Mouse (Mus musculus): ENCODE measurements at regions not wholly inside any gene's neighbourhood (a gene's known extent, or its start where the extent isn't known, plus 50 kb on each side); places are given as distances from the start of the nearest gene placed in this dataset.
"Not testable (repeated sequence)": the region's sequence is repeated elsewhere in the genome, so short reads cannot be mapped to it uniquely, and the experiment has no call there.

- no peak for DNase-seq (ENCODE audit: low spot score in 2 of 2)
These were observed 54.4 kb upstream of the Tcf12 start for GRCm38 (mm10) chr9:72166084-72166483.

GRCm38 (mm10) chr9:72166611-72167010, 54.9 kb upstream of the Tcf12 start:
- DNase-seq (ENCODE audit: low spot score in 2 of 2) = no peak

GRCm38 (mm10) chr9:72169231-72169630, 57.6 kb upstream of the Tcf12 start:
- no peak for DNase-seq (ENCODE audit: low spot score in 2 of 2)

- no peak for DNase-seq (ENCODE audit: low spot score in 2 of 2)
These were observed 58.1 kb upstream of the Tcf12 start for GRCm38 (mm10) chr9:72169728-72170188.

- DNase-seq (ENCODE audit: low spot score in 2 of 2) = no peak
These were observed 58.6 kb upstream of the Tcf12 start for GRCm38 (mm10) chr9:72170235-72170634.

GRCm38 (mm10) chr9:72172331-72172730, 60.7 kb upstream of the Tcf12 start:
- DNase-seq (ENCODE audit: low spot score in 2 of 2) = no peak

- DNase-seq (ENCODE audit: low spot score in 2 of 2) = no peak
These were observed 69.3 kb upstream of the Tcf12 start for GRCm38 (mm10) chr9:72180972-72181371.

GRCm38 (mm10) chr9:72183336-72183735, 71.7 kb upstream of the Tcf12 start:
- no peak for DNase-seq (ENCODE audit: low spot score in 2 of 2)

GRCm38 (mm10) chr9:72183925-72184324, 72.3 kb upstream of the Tcf12 start:
- no peak for DNase-seq (ENCODE audit: low spot score in 2 of 2)

GRCm38 (mm10) chr9:72189867-72190266, 78.2 kb upstream of the Tcf12 start:
- no peak for DNase-seq (ENCODE audit: low spot score in 2 of 2)

- DNase-seq (ENCODE audit: low spot score in 2 of 2) = no peak
These were observed 79.0 kb upstream of the Tcf12 start for GRCm38 (mm10) chr9:72190631-72191030.

- DNase-seq (ENCODE audit: low spot score in 2 of 2) = no peak
These were observed 79.4 kb upstream of the Tcf12 start for GRCm38 (mm10) chr9:72191091-72191490.

GRCm38 (mm10) chr9:72192051-72192952, 80.6 kb upstream of the Tcf12 start:
- DNase-seq (ENCODE audit: low spot score in 2 of 2) = no peak

GRCm38 (mm10) chr9:72192953-72193337, 81.3 kb upstream of the Tcf12 start:
- DNase-seq (ENCODE audit: low spot score in 2 of 2) = not testable (repeated sequence)

- DNase-seq (ENCODE audit: low spot score in 2 of 2) = no peak
These were observed 79.3 kb upstream of the Zfp280d start for GRCm38 (mm10) chr9:72195348-72195747.

GRCm38 (mm10) chr9:72196626-72197330, 77.9 kb upstream of the Zfp280d start:
- DNase-seq (ENCODE audit: low spot score in 2 of 2) = peak in 1 of 2 experiments; percentile 28

GRCm38 (mm10) chr9:72197331-72197732, 77.3 kb upstream of the Zfp280d start:
- DNase-seq (ENCODE audit: low spot score in 2 of 2) = peak in 1 of 2 experiments; percentile 34

GRCm38 (mm10) chr9:72198976-72199375, 75.7 kb upstream of the Zfp280d start:
- no peak for DNase-seq (ENCODE audit: low spot score in 2 of 2)

GRCm38 (mm10) chr9:72204357-72204905, 70.2 kb upstream of the Zfp280d start:
- DNase-seq (ENCODE audit: low spot score in 2 of 2) = no peak

- no peak for DNase-seq (ENCODE audit: low spot score in 2 of 2)
These were observed 68.8 kb upstream of the Zfp280d start for GRCm38 (mm10) chr9:72205815-72206214.

GRCm38 (mm10) chr9:72206911-72207310, 67.7 kb upstream of the Zfp280d start:
- DNase-seq (ENCODE audit: low spot score in 2 of 2) = no peak

GRCm38 (mm10) chr9:72208296-72208695, 66.4 kb upstream of the Zfp280d start:
- DNase-seq (ENCODE audit: low spot score in 2 of 2) = no peak
